Mouse (Mus musculus) spleen, postnatal 36 days (tissue): ENCODE measurements around the gene Aurkb.
"Not testable (repeated sequence)": the region's sequence is repeated elsewhere in the genome, so short reads cannot be mapped to it uniquely, and the experiment has no call there.

Experiments
- DNase-seq, 2 experiments: peaks; one replicate each; pipeline ENCODE4 v3.0.0; 2022; ENCODE audit warnings: low spot score in 2 of 2, mixed read lengths in 1 of 2

Aurkb gene

GRCm38 (mm10) chr11:69045531-69046394 lies at the start of gene Aurkb:
TSS of gene Aurkb (plus strand) at chr11:69045647.
- DNase-seq = peak; percentile 81 to 87

GRCm38 (mm10) chr11:68997080-68997479 lies 48.4 kb upstream of the Aurkb start:
- no peak for DNase-seq

- DNase-seq = not testable (repeated sequence)
Measured at GRCm38 (mm10) chr11:69002782-69003181, 42.7 kb upstream of the Aurkb start.

GRCm38 (mm10) chr11:69003592-69003991 lies 41.9 kb upstream of the Aurkb start:
- DNase-seq = no peak

- no peak for DNase-seq
Measured at GRCm38 (mm10) chr11:69005193-69005592, 40.3 kb upstream of the Aurkb start.

GRCm38 (mm10) chr11:69006575-69006974 lies 38.9 kb upstream of the Aurkb start:
- not testable (repeated sequence) for DNase-seq

- DNase-seq = peak; percentile 89 to 92
Measured at GRCm38 (mm10) chr11:69008182-69009121, 37.0 kb upstream of the Aurkb start, which contains the start of gene Pfas. TSS of gene Pfas (minus strand) at chr11:69008460.

- no peak for DNase-seq
Measured at GRCm38 (mm10) chr11:69009508-69009907, 35.9 kb upstream of the Aurkb start.

GRCm38 (mm10) chr11:69010400-69011323 lies 34.8 kb upstream of the Aurkb start:
- DNase-seq = no peak

- not testable (repeated sequence) for DNase-seq
Measured at GRCm38 (mm10) chr11:69011445-69011844, 34.0 kb upstream of the Aurkb start.

- DNase-seq = peak; percentile 91 to 92
Measured at GRCm38 (mm10) chr11:69012071-69012601, 33.3 kb upstream of the Aurkb start.

- peak; percentile 90 to 93 for DNase-seq
Measured at GRCm38 (mm10) chr11:69015644-69016441, 29.6 kb upstream of the Aurkb start, which contains the start of gene Ctc1. TSS of gene Ctc1 (plus strand) at chr11:69015911.

- DNase-seq = no peak
Measured at GRCm38 (mm10) chr11:69016755-69017154, 28.7 kb upstream of the Aurkb start.

- peak in 1 of 2 experiments; percentile 0 for DNase-seq
Measured at GRCm38 (mm10) chr11:69020691-69021090, 24.8 kb upstream of the Aurkb start.

GRCm38 (mm10) chr11:69026562-69026961 lies 18.9 kb upstream of the Aurkb start:
- DNase-seq = no peak

GRCm38 (mm10) chr11:69028805-69029204 lies 16.6 kb upstream of the Aurkb start:
- DNase-seq = no peak

GRCm38 (mm10) chr11:69033552-69033951 lies 11.9 kb upstream of the Aurkb start:
- DNase-seq = no peak

GRCm38 (mm10) chr11:69034585-69034984 lies 10.9 kb upstream of the Aurkb start:
- no peak for DNase-seq

GRCm38 (mm10) chr11:69035411-69035810 lies 10.0 kb upstream of the Aurkb start:
- DNase-seq = no peak

- peak; percentile 85 to 86 for DNase-seq
Measured at GRCm38 (mm10) chr11:69035849-69036248, 9.6 kb upstream of the Aurkb start.
